Mouse (Mus musculus) liver, embryonic 14.5 days (tissue): ENCODE results near the gene Ankrd1.

Experiments
- CTCF ChIP-seq: IDR thresholded peaks from 2 replicates; pipeline ENCODE4 v1.5.1; 2016; ENCODE audit warnings: antibody characterized with exemption, low read depth, control low read depth
- EP300 ChIP-seq: IDR thresholded peaks from 2 replicates; pipeline ENCODE4 v1.6.1; 2016; ENCODE audit warnings: antibody characterized with exemption, low read depth

DNA sequence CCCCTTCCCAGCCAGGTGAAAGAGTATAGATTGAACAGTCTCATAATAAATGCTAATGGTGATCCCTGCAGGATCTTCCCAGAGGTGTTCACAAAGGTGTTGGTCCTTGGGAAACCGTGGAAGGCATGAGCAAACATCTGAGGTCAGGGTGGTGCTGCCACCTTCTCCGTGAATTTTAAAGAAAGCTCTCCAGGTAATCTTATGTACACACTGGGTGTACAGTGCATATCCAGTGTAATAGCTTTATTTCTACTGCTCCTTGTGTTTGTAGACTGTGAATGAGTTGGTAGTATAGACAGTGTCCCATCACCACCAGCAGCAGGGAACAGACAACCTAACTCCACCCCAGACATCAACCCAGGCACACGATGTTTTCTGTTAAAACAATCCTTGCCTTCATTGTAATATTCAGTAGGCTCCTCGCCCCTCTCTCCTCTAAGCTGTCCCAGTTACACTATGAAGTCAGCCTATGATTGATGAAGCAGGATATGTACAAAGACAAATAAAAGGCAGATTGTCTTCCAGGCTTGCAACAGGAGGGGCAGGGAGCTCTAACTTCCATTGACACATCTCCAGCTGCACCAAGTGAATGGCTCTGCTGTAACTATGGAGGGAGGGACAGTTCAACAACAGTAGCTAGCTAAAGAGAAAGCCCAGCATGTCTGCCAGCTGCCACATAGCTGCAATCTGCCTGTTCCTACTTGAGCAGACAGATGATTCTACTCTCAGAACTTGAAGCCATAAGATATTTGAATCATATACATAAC, 30.5 kb upstream of the Ankrd1 start:
- no peak for TF ChIP-seq CTCF
- TF ChIP-seq EP300 = no peak
